Mouse (Mus musculus) yolk sac, embryonic 10.5 days (tissue): ENCODE data around the gene Olfr782.
"Not testable (repeated sequence)": the region's sequence is repeated elsewhere in the genome, so short reads cannot be mapped to it uniquely, and the experiment has no call there.

Experiments
- DNase-seq: peaks from one replicate; pipeline ENCODE4 v3.0.0-alpha.2; 2017; ENCODE audit warnings: low spot score

The Olfr782 gene

GRCm38 (mm10) chr10:129348550-129348949, at the start of gene Olfr782:
Gene Olfr782, plus strand, starts transcription at chr10:129348850.
- no peak for DNase-seq

- DNase-seq, result not testable (repeated sequence)
Observed at GRCm38 (mm10) chr10:129312973-129313372, 35.7 kb upstream of the Olfr782 start.

GRCm38 (mm10) chr10:129313521-129313920, 35.1 kb upstream of the Olfr782 start:
- not testable (repeated sequence) for DNase-seq

- no peak for DNase-seq
Observed at GRCm38 (mm10) chr10:129317817-129318216, 30.8 kb upstream of the Olfr782 start, which contains the start of gene Olfr780. Gene Olfr780, plus strand, starts transcription at chr10:129318117.

- no peak for DNase-seq
Observed at GRCm38 (mm10) chr10:129328554-129328953, 20.1 kb upstream of the Olfr782 start, which contains the start of gene Olfr781. Gene Olfr781, plus strand, starts transcription at chr10:129328854.

- not testable (repeated sequence) for DNase-seq
Observed at GRCm38 (mm10) chr10:129352475-129352874, 3.8 kb downstream of the Olfr782 start.

- not testable (repeated sequence) for DNase-seq
Observed at GRCm38 (mm10) chr10:129356496-129356895, 7.8 kb downstream of the Olfr782 start.

- DNase-seq, result no peak
Observed at GRCm38 (mm10) chr10:129357307-129357706, 8.7 kb downstream of the Olfr782 start.

GRCm38 (mm10) chr10:129374051-129374450, 25.4 kb downstream of the Olfr782 start:
- DNase-seq, result not testable (repeated sequence)

- DNase-seq, result no peak
Observed at GRCm38 (mm10) chr10:129383783-129384182, 35.1 kb downstream of the Olfr782 start, which contains the start of gene Olfr784. Gene Olfr784, plus strand, starts transcription at chr10:129384083.

GRCm38 (mm10) chr10:129400892-129401291, 52.2 kb downstream of the Olfr782 start:
- no peak for DNase-seq
